Mouse (Mus musculus): ENCODE measurements around the gene Gm20696.
A peak's percentile ranks its signal among the peaks of the same experiment; 100 is the strongest.

The Gm20696 gene

GRCm38 (mm10) chr6:99320444-99320843 is 346.2 kb downstream of the Gm20696 start:
- DNase-seq = no peak

DNA sequence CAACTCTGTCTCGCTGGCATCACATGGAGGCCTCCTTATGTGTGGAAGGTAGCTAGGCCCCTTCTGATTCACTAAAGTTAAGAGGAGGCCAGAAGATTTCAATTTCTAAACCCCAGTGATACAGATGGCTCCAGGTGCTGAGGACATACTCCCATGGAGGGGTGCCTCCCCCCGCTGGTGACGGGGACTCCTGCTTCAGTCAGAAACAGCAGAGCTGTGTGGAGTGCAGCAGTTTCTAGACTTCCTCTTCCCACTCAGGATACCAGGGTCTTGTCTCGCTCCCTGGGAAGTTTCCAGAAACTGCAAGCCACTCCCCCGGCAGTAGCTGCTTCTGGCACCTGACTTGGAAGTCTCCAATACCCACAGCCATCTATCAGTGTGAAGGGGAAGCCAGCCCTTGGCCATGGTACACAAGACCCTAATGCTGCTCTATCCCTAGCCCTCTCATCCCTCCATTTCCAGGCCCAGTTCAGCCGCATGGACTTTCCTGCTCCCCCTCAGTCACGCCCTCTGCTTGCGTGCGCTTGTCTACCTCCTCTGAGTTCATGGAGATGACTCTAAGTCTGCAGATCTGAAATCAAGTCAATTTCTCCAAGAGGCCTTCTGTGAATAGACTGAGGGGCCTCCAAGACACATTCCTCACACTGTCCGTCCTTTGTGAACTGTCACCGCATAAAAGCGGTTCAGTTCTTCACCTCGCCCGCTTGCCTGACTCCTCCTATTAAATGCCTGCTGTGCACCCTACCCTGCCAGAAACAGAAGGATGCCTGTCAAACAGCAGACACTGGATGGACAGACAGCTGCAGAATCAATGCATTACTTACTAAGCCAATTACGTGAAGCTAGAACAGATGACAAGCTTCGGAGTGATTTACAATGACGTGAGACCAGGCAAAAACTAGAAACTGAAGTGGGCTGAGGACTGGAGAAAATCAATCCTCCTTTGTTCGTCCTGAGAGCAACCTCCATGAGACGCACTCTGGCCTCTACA is 346.9 kb downstream of the Gm20696 start:
- DNase-seq = no peak

GRCm38 (mm10) chr6:99314746-99315145 is 351.9 kb downstream of the Gm20696 start:
- DNase-seq = no peak

DNA sequence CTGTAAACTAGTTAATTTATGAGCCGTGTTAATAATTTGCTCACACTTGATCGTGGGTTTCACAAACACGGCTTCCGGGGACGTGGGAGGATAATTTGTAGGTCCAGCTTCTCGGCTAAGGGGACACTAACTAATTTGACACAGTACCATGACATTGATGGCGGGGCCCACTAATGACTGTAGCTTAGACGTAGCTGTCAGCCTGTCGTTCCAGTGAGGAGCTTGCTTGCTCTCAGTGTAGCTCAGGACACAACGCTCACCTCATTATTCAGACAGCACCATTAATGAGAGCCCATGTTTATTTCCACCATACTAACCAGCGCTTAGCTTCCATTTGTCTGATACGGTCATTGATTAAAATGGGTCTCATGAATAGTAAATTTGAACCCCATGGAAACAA is 356.1 kb downstream of the Gm20696 start:
- no peak for DNase-seq

DNA sequence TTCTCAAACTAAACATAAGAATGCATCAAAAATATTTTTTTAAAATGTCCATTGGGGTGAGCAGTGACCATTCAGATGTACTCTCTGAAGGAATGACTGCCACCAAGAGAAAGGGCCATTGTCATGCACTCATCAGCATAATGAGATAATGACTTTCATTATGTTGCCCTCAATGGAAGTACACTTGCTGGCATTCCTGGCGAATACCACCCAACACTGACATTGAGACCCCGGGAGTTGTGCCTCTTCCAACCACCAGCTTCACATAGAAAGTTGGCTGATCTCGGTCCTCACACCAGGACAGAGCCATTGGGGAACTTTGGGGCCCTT is 356.5 kb downstream of the Gm20696 start:
- DNase-seq = no peak

GRCm38 (mm10) chr6:99309466-99310170 is 357.0 kb downstream of the Gm20696 start:
- no peak for DNase-seq

DNA sequence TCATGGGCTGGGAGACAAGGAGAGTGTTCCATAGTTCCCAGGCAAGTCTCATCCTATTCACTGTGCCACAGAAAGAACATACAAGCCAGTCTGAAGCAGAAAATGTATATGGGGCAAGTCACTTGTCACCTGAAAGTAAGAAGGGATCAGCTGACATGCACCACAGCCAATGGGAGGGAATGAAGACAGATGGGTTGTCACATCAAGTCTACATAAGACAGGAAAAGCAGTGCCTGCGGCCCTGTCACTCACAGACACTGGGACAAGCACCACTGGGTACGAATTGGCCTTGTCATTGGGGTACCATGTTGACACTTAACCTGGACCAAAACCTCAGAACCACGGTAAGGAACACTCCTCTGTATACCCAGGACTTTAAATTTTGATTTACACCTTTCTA is 360.8 kb downstream of the Gm20696 start:
- no peak for DNase-seq

- no peak for DNase-seq
Measured at GRCm38 (mm10) chr6:99305236-99305635, 361.4 kb downstream of the Gm20696 start.

GRCm38 (mm10) chr6:99302662-99303435 is 363.7 kb downstream of the Gm20696 start:
- no peak for DNase-seq

GRCm38 (mm10) chr6:99301923-99302322 is 364.7 kb downstream of the Gm20696 start:
- no peak for DNase-seq

DNA sequence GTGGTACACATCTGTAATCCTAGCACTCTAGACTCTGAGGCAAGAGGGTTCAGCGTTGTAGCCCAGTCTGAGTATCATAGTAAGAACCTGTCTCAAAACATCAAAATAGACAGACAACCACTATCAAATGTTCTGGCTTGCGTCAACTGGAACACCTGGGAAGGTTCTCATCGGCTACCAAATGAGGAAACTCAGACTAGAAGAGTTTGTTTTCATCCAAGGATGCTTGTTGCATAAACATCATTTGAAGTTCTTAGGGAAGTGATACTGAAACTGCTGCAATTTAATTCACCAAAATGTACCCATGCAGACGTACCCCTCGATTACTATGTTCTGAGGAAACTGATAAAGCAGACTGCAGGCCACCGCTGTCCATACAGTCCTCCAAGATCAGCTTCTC is 366.4 kb downstream of the Gm20696 start:
- no peak for DNase-seq

GRCm38 (mm10) chr6:99299196-99299595 is 367.4 kb downstream of the Gm20696 start:
- no peak for DNase-seq

GRCm38 (mm10) chr6:99297535-99297934 is 369.1 kb downstream of the Gm20696 start:
- no peak for DNase-seq

GRCm38 (mm10) chr6:99295495-99295894 is 371.1 kb downstream of the Gm20696 start:
- DNase-seq = no peak

DNA sequence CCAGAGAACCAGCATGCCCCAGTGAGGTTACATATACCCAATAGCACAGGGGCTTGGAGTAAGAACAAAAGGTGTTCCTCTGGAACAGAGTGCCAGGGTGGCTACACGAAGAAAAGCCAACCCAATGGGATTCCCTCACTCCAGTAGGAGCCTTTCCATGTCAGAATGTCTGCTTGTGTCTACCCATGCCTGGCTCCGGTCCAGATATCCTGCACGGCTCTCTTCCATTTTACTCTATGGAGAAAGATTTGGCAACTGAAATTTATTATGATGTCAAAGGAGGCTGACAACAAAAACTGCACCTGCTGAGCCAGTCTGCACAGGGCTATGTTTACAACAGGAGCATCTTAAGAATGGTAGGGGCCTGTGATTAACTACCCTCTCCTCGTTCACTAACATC is 377.4 kb downstream of the Gm20696 start:
- peak; percentile 30 to 40 for DNase-seq

GRCm38 (mm10) chr6:99285026-99285425 is 381.6 kb downstream of the Gm20696 start:
- DNase-seq = no peak

- no peak for DNase-seq
Measured at GRCm38 (mm10) chr6:99284019-99284418, 382.6 kb downstream of the Gm20696 start.

DNA sequence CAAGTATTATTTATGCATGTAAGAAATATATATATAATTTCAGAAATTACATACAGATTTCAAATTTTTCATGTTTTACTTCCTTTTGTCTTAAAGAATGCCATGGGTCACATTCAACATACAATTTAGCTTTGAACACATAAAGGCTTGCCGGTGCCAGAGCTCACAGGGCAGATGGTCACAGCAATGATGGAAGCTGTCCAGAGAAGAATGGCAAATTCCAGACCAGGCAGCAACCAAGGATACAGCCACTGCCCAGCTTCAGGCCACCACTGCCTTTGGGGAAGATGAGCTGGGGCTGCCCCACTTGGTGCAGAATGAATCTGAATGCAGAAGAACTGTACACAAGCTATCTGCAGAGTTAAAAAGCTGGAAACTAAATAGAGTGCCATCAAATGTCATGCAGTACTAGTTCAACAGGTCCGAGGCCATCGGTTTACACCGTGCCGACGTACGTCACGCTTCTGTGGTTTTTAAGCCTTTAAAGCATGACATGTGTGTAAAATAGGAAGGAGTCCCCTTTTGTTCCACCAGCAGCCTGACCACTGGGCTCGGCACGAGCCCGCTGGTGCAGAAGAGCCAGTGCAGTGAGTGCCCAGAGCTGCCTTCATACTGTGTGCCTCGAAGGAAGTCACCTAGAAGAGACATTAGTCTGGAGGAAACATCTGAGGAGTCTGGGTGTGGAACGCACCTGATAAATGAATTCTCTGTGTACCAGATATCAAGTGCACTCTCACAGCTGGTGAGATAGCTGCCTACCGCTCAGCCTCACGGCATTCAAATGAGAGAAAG is 383.5 kb downstream of the Gm20696 start:
- DNase-seq = no peak

DNA sequence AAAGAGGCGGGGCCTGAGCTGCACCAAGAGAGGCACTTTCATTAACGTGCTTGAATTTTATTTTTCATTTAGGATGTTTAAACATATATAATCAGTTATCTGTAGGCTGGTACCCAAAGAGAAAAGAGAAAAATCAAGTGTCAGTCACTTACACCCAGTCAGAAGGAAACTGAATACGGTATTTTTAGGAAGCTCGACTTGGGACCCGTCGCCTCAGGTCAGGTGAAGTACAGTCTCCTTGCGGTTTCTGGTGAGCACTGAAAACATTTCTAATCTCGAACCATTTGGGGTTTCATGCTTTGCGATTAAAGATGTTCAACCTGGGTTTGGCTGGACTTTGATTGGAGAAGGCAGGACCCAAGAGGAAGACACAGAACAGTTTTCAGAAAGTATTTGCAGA is 385.2 kb downstream of the Gm20696 start:
- no peak for DNase-seq

DNA sequence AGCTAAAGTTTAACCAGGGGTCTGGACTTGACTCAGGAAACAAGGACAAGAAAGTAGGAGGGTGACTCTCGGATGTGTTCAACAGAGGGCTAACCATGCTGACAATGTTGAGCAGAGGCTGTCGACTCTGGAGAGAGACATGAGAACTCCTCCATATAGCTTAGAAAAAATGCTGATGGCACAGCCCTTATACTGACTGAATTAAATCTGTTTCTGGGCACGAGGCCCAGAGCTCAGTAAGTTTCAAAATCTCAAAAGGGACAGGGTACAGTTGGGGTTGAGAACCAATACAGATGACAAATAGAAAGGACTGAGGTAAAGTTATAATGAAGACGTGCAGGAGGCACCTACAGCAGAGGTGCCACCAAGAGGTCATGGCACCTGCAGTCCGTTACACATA is 386.0 kb downstream of the Gm20696 start:
- no peak for DNase-seq

- DNase-seq = no peak
Measured at GRCm38 (mm10) chr6:99277251-99277650, 389.3 kb downstream of the Gm20696 start.

DNA sequence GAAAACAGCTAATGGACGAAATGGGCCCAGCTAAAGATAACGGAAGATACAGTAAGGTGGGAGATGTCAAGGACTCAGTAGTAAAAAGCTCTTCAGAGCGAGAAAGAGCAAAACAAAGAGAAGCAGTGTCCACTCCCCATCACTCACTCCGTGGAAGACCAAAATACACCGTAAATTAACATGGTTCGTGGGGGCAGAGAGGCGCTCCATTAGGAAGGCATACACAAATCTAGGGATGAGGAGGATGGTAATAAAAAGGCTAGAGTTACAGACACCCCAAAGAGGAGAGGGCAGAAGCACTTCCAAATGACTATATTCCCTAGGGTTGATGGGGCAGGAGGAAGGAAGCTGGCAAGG is 390.3 kb downstream of the Gm20696 start:
- no peak for DNase-seq

All from cerebellum, postnatal 36 days (tissue).